Mouse (Mus musculus) heart, postnatal 0 days (tissue): ENCODE measurements around the gene Trim24.
"Not testable (repeated sequence)": the region's sequence is repeated elsewhere in the genome, so short reads cannot be mapped to it uniquely, and the experiment has no call there.

Experiments
- CTCF ChIP-seq: IDR thresholded peaks from 2 replicates; pipeline ENCODE4 v1.5.1; 2016; ENCODE audit warnings: antibody characterized with exemption, control low read depth, low read depth
- EP300 ChIP-seq: IDR thresholded peaks from 2 replicates; pipeline ENCODE4 v1.6.1; 2016; ENCODE audit warnings: antibody characterized with exemption, low read depth

- not testable (repeated sequence) for TF ChIP-seq CTCF, EP300
These were observed 25.7 kb upstream of the Trim24 start for GRCm38 (mm10) chr6:37844947-37845346.
